Mouse (Mus musculus) liver, embryonic 14.5 days (tissue): Measurements from ENCODE around the gene Hist1h4b. TPM values are rescaled to one million over a fixed set of nuclear protein-coding genes. Genes with fewer than 3 reads are reported as not detected.
"Not testable (repeated sequence)": the region's sequence is repeated elsewhere in the genome, so short reads cannot be mapped to it uniquely, and the experiment has no call there.

ENCODE experiments used
- ATAC-seq: fragments of 200-750 bp; cut with Nextera tagmentation; 2 replicates; pipeline ENCODE4 v1.8.0; 2017; ENCODE audit warnings: moderate number of reproducible peaks, mild to moderate bottlenecking, moderate library complexity; ENCODE audit not compliant: insufficient read depth
- DNase-seq, 3 experiments: peaks; one replicate each; pipeline ENCODE4 v3.0.0-alpha.2; 2012 to 2013; ENCODE audit warnings: low read depth in 3 of 3, low spot score in 3 of 3
- H3K27ac ChIP-seq: fragments of 300-500 bp; sonication (generic); 2 replicates; pipeline ENCODE4 v1.5.1; 2014; ENCODE audit warnings: moderate library complexity, mild to moderate bottlenecking, control low read depth, inconsistent platforms
- H3K27me3 ChIP-seq: fragments of 300-500 bp; sonication (generic); 2 replicates; pipeline ENCODE4 v1.6.1; 2014; ENCODE audit warnings: mild to moderate bottlenecking, low read length, moderate library complexity; ENCODE audit not compliant: control insufficient read depth, insufficient read depth
- H3K36me3 ChIP-seq: fragments of 300-500 bp; sonication (generic); replicated peaks from 2 replicates; pipeline ENCODE4 v1.6.1; 2014; ENCODE audit warnings: low read depth; ENCODE audit not compliant: control insufficient read depth, insufficient read depth
- H3K4me1 ChIP-seq, 2 experiments: fragments of 200-500 bp in 1 of 2; fragments of 300-500 bp in 1 of 2; sonication (generic) in 1 of 2; replicated peaks; 2 replicates each; pipeline ENCODE4 v1.6.1; 2012 to 2014; ENCODE audit warnings: antibody characterized with exemption in 1 of 2, inconsistent platforms in 1 of 2, low read length in 1 of 2; ENCODE audit not compliant: control insufficient read depth in 2 of 2, insufficient read depth in 2 of 2
- H3K4me2 ChIP-seq: fragments of 300-500 bp; sonication (generic); 2 replicates; pipeline ENCODE4 v1.6.1; 2014; ENCODE audit warnings: low read depth, mild to moderate bottlenecking, control low read depth, moderate library complexity
- H3K4me3 ChIP-seq, 2 experiments: fragments of 200-500 bp in 1 of 2; fragments of 300-500 bp in 1 of 2; sonication (generic) in 1 of 2; 2 replicates each; pipeline ENCODE4 v1.5.1; 2012 to 2014; ENCODE audit warnings: low read depth in 2 of 2, low read length in 2 of 2, mild to moderate bottlenecking in 2 of 2, control low read depth in 1 of 2, inconsistent platforms in 1 of 2, moderate library complexity in 1 of 2; ENCODE audit not compliant: insufficient read depth in 1 of 2
- H3K9ac ChIP-seq: fragments of 300-500 bp; sonication (generic); replicated peaks from 2 replicates; pipeline ENCODE4 v1.6.1; 2014; ENCODE audit warnings: mild to moderate bottlenecking, control low read depth, moderate library complexity
- H3K9me3 ChIP-seq: fragments of 300-500 bp; sonication (generic); 2 replicates; pipeline ENCODE4 v1.6.1; 2016; ENCODE audit warnings: low read length, mixed read lengths; ENCODE audit not compliant: control insufficient read depth
- CTCF ChIP-seq: IDR thresholded peaks from 2 replicates; pipeline ENCODE4 v1.5.1; 2016; ENCODE audit warnings: antibody characterized with exemption, low read depth, control low read depth
- EP300 ChIP-seq: IDR thresholded peaks from 2 replicates; pipeline ENCODE4 v1.6.1; 2016; ENCODE audit warnings: antibody characterized with exemption, low read depth
- WGBS: fragments of 180-500 bp; shearing (Covaris S2); extraction: QIAGEN DNeasy Blood & Tissue Kit; methylation state at CpG from one replicate; pipeline ENCODE4 v1.1.7; 2014; ENCODE audit not compliant: insufficient replicate concordance; 5-methylcytosine and 5-hydroxymethylcytosine counted together
- polyA plus RNA-seq, 2 experiments: library from polyadenylated mRNA; depleted of rRNA in 1 of 2; stranded (reverse) in 1 of 2; unstranded in 1 of 2; fragments of >200 nt; fragmentation: Nextera tagmentation in 1 of 2; extraction: Ambion mirVana in 1 of 2; gene quantifications; 2 replicates each; pipeline versions ENCODE4 v1.2.1 to v1.2.3; 2012 to 2014

The Hist1h4b gene
- polyA plus RNA-seq, 2 experiments = 5.1 to 21.6 TPM

DNA sequence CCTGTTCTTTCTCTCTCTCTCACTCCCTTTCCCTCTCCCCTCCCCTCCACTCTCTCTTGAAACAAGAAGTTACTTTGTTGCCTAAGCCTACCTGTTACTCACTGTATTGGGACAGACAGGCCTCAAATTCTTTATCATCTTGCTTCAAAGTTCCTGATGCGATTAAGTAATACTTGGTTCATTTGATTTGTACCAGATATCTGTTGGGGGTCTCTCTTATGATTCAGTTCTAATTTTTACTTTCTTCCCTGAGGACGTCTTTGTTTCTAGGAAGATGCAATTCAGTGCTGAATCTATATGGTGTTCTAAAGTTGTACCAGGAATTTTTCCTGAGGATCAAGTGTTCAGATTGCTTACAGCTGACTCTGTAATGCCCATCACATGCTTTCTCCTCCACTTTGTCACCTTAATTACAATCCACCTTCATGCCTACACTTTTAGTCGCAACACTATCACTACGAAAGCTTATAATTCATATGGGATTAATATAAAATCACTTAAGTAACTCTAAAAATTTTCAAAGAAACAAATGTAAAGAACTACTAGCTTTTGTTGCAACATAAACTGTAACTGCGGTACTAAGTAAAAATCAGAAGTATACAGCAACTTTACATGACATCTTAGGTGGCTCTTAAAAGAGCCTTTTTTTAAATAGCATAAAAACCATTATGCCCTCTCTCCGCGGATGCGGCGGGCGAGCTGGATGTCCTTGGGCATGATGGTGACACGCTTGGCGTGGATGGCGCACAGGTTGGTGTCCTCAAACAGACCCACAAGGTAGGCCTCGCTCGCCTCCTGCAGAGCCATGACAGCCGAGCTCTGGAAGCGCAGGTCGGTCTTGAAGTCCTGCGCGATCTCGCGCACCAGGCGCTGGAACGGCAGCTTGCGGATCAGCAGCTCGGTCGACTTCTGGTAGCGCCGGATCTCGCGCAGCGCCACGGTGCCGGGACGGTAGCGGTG, 12.1 kb upstream of the Hist1h4b start:
- H3K9me3 ChIP-seq = no peaks in the 10 kb centered on the region
- H3K36me3 ChIP-seq = no peaks in the 10 kb centered on the region
- no peak for TF ChIP-seq EP300
- TF ChIP-seq CTCF = no peak
- H3K9ac ChIP-seq = peak overlapping the region; percentile 95
- peak in 1 of 3 experiments; percentile 68 for DNase-seq
- H3K4me1 ChIP-seq = peaks cover 22 to 32% of the 10 kb centered on the region in 2 experiments
- no peak for ATAC-seq
- H3K27me3 ChIP-seq = no peaks in the 10 kb centered on the region
- WGBS = under 1% methylated on average over 13 of the region's 36 CpGs
- H3K4me3 ChIP-seq = peak overlapping the region; percentile 61 to 67
- peak overlapping the region; percentile 89 for H3K4me2 ChIP-seq
- H3K27ac ChIP-seq = peak overlapping the region; percentile 100

DNA sequence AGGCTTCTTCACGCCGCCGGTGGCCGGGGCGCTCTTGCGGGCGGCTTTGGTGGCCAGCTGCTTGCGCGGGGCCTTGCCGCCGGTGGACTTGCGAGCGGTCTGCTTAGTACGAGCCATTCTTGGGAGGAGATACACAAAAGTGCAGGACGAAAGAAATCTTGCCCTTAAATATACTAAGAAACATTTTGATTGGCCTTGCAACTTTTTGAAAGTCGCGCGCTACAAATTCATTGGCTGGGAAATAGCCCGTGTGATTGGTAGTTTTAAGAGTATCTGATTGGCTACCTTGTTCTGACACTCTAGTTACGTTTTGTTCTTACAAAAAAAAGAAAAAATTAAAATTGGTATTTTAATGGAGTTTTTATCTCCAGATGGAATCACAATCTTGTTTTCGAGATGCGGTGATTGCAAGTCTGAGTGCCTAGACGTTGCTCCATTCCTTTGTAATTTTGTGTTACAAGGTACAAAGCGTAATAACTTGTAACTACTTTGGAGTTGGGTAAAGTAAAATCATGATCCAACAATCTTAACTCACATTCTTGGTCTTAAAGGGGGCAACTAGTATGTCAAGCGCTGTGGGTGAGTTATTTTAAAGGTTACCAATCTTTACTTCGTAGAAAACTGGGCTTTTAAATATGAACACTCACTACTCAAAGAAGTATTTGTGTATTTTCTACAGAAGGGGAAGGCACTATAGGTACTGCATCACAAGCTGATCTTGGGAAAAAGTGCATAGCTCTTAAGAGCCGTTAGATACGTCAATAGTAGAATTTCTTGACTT, 11.2 kb upstream of the Hist1h4b start, which contains the start of gene Hist1h3c:
TSS of gene Hist1h3c (minus strand) at position 222 of the 781 bp plus-strand sequence.
- no peaks in the 10 kb centered on the region for H3K27me3 ChIP-seq
- no peaks in the 10 kb centered on the region for H3K36me3 ChIP-seq
- H3K4me3 ChIP-seq = peak within 1 kb of the TSS; percentile 61 to 67
- peak; percentile 94 to 96 (median 95) for DNase-seq
- H3K4me2 ChIP-seq = peak within 1 kb of the TSS; percentile 89
- H3K4me1 ChIP-seq = peaks cover 30 to 37% of the 10 kb centered on the region in 2 experiments
- no peak for TF ChIP-seq CTCF
- TF ChIP-seq EP300 = peak; percentile 77
- peak within 1 kb of the TSS; percentile 100 for H3K27ac ChIP-seq
- 1% methylated on average over 24 of the region's 28 CpGs for WGBS
- ATAC-seq = peak; percentile 58
- H3K9me3 ChIP-seq = no peaks in the 10 kb centered on the region
- H3K9ac ChIP-seq = peak within 1 kb of the TSS; percentile 98

DNA sequence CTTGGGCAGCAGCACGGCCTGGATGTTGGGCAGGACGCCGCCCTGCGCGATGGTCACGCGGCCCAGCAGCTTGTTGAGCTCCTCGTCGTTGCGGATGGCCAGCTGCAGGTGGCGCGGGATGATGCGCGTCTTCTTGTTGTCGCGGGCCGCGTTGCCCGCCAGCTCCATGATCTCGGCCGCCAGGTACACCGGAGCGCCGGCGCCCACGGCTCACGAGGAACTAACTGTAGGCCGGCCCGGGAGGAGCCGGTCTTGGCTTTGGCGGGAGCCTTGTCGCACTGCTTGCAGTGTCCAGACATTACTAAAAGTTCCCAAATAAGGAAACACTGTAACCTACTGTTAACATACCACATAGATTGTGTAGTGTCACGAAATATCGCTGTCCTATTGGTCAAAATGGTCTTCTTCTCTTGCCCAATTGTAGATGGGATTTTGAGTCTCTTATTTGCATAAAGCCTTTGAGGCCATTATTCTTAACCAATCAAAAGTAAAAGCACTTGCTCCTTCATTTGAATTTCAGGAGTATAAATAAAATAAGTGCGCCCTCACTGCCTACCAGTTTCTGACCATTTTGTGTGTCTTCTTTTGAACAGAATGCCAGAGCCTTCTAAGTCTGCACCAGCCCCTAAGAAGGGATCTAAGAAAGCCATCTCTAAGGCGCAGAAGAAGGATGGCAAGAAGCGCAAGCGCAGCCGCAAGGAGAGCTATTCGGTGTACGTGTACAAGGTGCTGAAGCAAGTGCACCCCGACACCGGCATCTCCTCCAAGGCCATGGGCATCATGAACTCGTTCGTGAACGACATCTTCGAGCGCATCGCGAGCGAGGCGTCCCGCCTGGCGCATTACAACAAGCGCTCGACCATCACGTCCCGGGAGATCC, 10.4 kb upstream of the Hist1h4b start, which contains the start of gene Hist1h2bb:
TSS of gene Hist1h2bb (plus strand) at position 534 of the 880 bp plus-strand sequence.
- ATAC-seq = peak; percentile 74

DNA sequence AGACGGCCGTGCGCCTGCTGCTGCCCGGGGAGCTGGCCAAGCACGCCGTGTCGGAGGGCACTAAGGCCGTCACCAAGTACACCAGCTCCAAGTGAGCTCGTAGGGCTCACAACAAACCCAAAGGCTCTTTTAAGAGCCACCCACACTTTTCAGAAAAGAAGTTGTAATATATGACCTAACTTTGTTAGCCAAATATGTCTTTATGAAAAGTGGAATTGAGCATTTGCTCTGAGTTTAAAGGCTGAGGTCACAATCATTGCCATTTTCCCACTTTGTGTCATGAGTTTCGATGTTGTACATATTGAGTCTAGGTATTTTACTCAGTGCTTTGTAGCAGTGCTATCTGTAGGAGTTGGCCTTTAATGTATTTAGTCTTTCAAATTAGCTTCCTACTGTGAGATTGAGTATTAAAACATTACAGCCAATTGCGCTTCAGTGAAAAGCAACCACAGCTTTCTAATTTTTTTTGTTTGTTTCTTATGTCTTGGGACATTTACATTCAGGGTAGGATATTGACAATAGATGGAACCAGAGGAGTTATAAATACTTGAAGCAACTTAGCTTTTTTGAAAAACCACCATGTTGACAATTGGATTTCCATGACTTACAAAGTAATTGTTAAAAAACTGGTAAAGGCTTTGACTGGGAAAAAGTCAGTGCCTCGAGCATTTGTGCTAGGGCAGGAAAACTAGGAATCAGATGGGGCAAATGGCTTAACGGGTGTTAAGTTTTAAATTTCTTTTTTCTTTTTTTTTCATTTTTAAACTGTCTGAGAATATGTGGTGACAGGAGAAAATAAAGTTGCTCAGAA, 9.5 kb upstream of the Hist1h4b start:
- ATAC-seq (peak; percentile 22), DNase-seq (peak in 1 of 3 experiments; percentile 71)
- Histone ChIP-seq H3K9ac (peak overlapping the region; percentile 98), H3K4me2 (peak overlapping the region; percentile 89), H3K27ac (peak overlapping the region; percentile 100), H3K4me1 (peaks cover 23 to 29% of the 10 kb centered on the region in 2 experiments), H3K4me3 (peak overlapping the region; percentile 52 to 61), H3K27me3 (no peaks in the 10 kb centered on the region), H3K9me3 (no peaks in the 10 kb centered on the region), H3K36me3 (no peaks in the 10 kb centered on the region)
- WGBS = 4% methylated on average over 10 of the region's 13 CpGs
- no peak for TF ChIP-seq CTCF
- 0 out of 2 replicates have a peak, but pooled peaks have one; percentile 7 for TF ChIP-seq EP300

More for the DNA sequence above, 10.4 kb upstream of the Hist1h4b start, which contains the start of gene Hist1h2bb:
- under 1% methylated on average over 34 of the region's 58 CpGs for WGBS
- H3K9me3 ChIP-seq, H3K36me3 ChIP-seq, H3K27me3 ChIP-seq: not testable (repeated sequence)
- peak; percentile 91 to 97 (median 93) for DNase-seq
- H3K4me1 ChIP-seq = peaks cover 30 to 35% of the 10 kb centered on the region in 2 experiments
- H3K9ac ChIP-seq = peak within 1 kb of the TSS; percentile 98
- H3K27ac ChIP-seq = peak within 1 kb of the TSS; percentile 100
- TF ChIP-seq EP300 (peak; percentile 70), CTCF (peak; percentile 28; the same call in 1 of the 2 replicates)
- H3K4me3 ChIP-seq = peak within 1 kb of the TSS; percentile 53 to 61
- H3K4me2 ChIP-seq = peak within 1 kb of the TSS; percentile 89
